Mouse (Mus musculus): ENCODE results near the gene Grhpr. TPM values are rescaled to one million over a fixed set of nuclear protein-coding genes. Genes with fewer than 3 reads are reported as not detected.
"Not testable (repeated sequence)": the region's sequence is repeated elsewhere in the genome, so short reads cannot be mapped to it uniquely, and the experiment has no call there.

Gene Grhpr
- polyA plus RNA-seq, 1 experiment from 2014 or later: 84.9 TPM

GRCm38 (mm10) chr4:45018452-45018980 is 37.3 kb downstream of the Grhpr start, which contains the start of gene Polr1e:
Gene Polr1e, plus strand, starts transcription at chr4:45018583.
- WGBS: under 1% methylated on average over 29 of the region's 29 CpGs
- peak within 1 kb of the TSS; percentile 95 for H3K4me2 ChIP-seq
- peak; percentile 94 for ATAC-seq (ENCODE audit: extremely low read depth, insufficient number of reproducible peaks, low FRiP score, low TSS enrichment)
- H3K4me3 ChIP-seq: peak within 1 kb of the TSS; percentile 82
- peaks cover 27% of the 10 kb centered on the region for H3K4me1 ChIP-seq
- no peaks in the 10 kb centered on the region for H3K9me3 ChIP-seq
- peaks cover 26% of the 10 kb centered on the region for H3K36me3 ChIP-seq
- peak within 1 kb of the TSS; percentile 85 for H3K9ac ChIP-seq
- no peaks in the 10 kb centered on the region for H3K27me3 ChIP-seq (replicated peaks)
- peak within 1 kb of the TSS; percentile 53; the same call in 1 of the 2 replicates for H3K27ac ChIP-seq (replicated peaks)

DNA sequence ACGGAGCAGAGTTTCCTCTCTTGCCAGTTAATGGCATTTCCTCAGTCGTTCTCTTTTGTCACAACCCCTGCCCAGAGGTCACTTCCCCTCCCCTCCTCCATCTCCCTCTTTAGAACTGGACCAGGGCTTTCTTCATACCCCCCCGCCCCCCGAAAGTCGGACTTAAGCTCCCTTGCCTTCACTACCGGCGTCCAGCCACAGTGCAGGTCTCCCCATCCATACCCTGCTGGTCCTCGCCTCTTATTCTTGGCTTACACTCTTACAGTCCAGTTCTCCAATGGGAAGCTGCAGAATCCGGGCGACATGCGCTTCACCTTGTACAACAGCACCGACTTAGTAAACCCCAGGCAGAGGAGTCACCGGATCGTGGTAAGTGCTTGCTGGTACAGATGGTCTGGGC is 37.8 kb downstream of the Grhpr start:
- 2% methylated on average over 14 of the region's 14 CpGs for WGBS
- Histone ChIP-seq H3K36me3 (peaks cover 31% of the 10 kb centered on the region), H3K4me3 (peak overlapping the region; percentile 82), H3K27me3 (replicated peaks) (no peaks in the 10 kb centered on the region), H3K4me1 (peaks cover 23% of the 10 kb centered on the region), H3K27ac (replicated peaks) (peak overlapping the region; percentile 53; the same call in 1 of the 2 replicates), H3K4me2 (peak overlapping the region; percentile 95), H3K9me3 (no peaks in the 10 kb centered on the region), H3K9ac (peak overlapping the region; percentile 85)
- no peak for ATAC-seq (ENCODE audit: extremely low read depth, insufficient number of reproducible peaks, low FRiP score, low TSS enrichment)

- no peaks in the 10 kb centered on the region for H3K27me3 ChIP-seq (replicated peaks)
- H3K27ac ChIP-seq (replicated peaks): no peak overlapping the region
- peaks cover 98% of the 10 kb centered on the region for H3K36me3 ChIP-seq
- ATAC-seq (ENCODE audit: extremely low read depth, insufficient number of reproducible peaks, low FRiP score, low TSS enrichment): no peak
- no peak overlapping the region for H3K4me2 ChIP-seq
- 88% methylated on average over 4 of the region's 4 CpGs for WGBS
- no peaks in the 10 kb centered on the region for H3K4me1 ChIP-seq
- no peaks in the 10 kb centered on the region for H3K9me3 ChIP-seq
- H3K4me3 ChIP-seq: no peak overlapping the region
- no peak overlapping the region for H3K9ac ChIP-seq
Measured at GRCm38 (mm10) chr4:45026459-45026858, 45.3 kb downstream of the Grhpr start.

GRCm38 (mm10) chr4:45032586-45032985 is 51.4 kb downstream of the Grhpr start:
- WGBS: 82% methylated on average over 9 of the region's 9 CpGs
- Histone ChIP-seq H3K36me3 (peaks cover 90% of the 10 kb centered on the region), H3K9ac (no peak overlapping the region)

GRCm38 (mm10) chr4:45034693-45035628 is 53.8 kb downstream of the Grhpr start:
- 66% methylated on average over 16 of the region's 16 CpGs for WGBS
- H3K9ac ChIP-seq: peak overlapping the region; percentile 63
- no peaks in the 10 kb centered on the region for H3K27me3 ChIP-seq (replicated peaks)
- H3K4me2 ChIP-seq: no peak overlapping the region
- H3K4me1 ChIP-seq: peaks cover 39% of the 10 kb centered on the region
- H3K36me3 ChIP-seq: peaks cover 72% of the 10 kb centered on the region
- H3K4me3 ChIP-seq: no peak overlapping the region
- no peak for ATAC-seq (ENCODE audit: extremely low read depth, insufficient number of reproducible peaks, low FRiP score, low TSS enrichment)
- H3K27ac ChIP-seq (replicated peaks): peak overlapping the region; percentile 63
- no peaks in the 10 kb centered on the region for H3K9me3 ChIP-seq

More at GRCm38 (mm10) chr4:45032586-45032985, 51.4 kb downstream of the Grhpr start:
- H3K9me3 ChIP-seq: no peaks in the 10 kb centered on the region
- H3K4me3 ChIP-seq: no peak overlapping the region
- ATAC-seq (ENCODE audit: extremely low read depth, insufficient number of reproducible peaks, low FRiP score, low TSS enrichment): no peak
- peaks cover 31% of the 10 kb centered on the region for H3K4me1 ChIP-seq
- H3K27ac ChIP-seq (replicated peaks): no peak overlapping the region
- H3K4me2 ChIP-seq: no peak overlapping the region
- H3K27me3 ChIP-seq (replicated peaks): no peaks in the 10 kb centered on the region

DNA sequence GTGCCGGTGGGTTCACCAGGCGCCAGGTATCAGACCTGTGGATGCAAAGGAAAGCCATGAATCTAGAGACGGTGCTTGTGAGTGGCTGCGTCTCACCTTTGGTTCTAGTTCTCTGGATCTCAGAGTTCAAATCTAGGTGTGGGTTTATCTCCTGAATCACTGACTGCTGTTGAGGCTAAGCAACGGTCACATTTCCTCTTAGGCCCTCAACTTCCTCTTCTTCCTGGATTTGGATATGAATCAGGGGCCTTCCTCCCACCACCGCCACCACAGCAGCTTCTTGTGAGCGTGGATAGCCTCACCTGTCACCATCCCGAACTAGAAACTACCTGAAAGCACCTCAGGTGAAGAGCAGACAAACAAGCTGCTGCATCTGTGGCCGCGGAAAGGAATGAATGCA is 54.9 kb downstream of the Grhpr start:
- H3K27ac ChIP-seq (replicated peaks): peak overlapping the region; percentile 63
- ATAC-seq (ENCODE audit: extremely low read depth, insufficient number of reproducible peaks, low FRiP score, low TSS enrichment): no peak
- 88% methylated on average over 10 of the region's 10 CpGs for WGBS
- no peak overlapping the region for H3K4me3 ChIP-seq
- H3K9me3 ChIP-seq: no peaks in the 10 kb centered on the region
- no peak overlapping the region for H3K4me2 ChIP-seq
- H3K4me1 ChIP-seq: peaks cover 39% of the 10 kb centered on the region
- peaks cover 72% of the 10 kb centered on the region for H3K36me3 ChIP-seq
- no peaks in the 10 kb centered on the region for H3K27me3 ChIP-seq (replicated peaks)
- no peak overlapping the region for H3K9ac ChIP-seq

DNA sequence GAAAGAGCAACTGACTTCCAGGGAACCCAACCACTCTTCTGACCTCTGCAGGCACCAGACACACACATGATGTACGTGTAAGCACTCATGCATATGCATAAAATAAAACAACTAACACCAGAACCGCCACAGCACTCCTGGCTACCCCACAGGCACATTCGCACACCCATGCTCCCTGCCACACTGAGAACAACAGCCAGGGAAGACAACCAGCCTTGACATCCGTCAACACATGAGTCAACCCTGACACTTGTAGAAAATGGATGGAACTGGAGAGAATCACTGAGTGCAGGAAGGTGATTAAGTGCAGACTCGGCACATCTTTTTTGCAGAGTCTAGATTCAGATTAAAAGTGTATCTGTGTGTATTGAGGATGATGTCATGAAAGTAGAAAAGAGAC is 55.4 kb downstream of the Grhpr start:
- Histone ChIP-seq H3K27me3 (replicated peaks) (no peaks in the 10 kb centered on the region), H3K4me1 (peaks cover 39% of the 10 kb centered on the region), H3K36me3 (peaks cover 72% of the 10 kb centered on the region), H3K9me3 (no peaks in the 10 kb centered on the region), H3K4me3 (no peak overlapping the region), H3K4me2 (no peak overlapping the region), H3K27ac (replicated peaks) (peak overlapping the region; percentile 95), H3K9ac (no peak overlapping the region)
- WGBS: 84% methylated on average over 5 of the region's 5 CpGs
- ATAC-seq (ENCODE audit: extremely low read depth, insufficient number of reproducible peaks, low FRiP score, low TSS enrichment): no peak

DNA sequence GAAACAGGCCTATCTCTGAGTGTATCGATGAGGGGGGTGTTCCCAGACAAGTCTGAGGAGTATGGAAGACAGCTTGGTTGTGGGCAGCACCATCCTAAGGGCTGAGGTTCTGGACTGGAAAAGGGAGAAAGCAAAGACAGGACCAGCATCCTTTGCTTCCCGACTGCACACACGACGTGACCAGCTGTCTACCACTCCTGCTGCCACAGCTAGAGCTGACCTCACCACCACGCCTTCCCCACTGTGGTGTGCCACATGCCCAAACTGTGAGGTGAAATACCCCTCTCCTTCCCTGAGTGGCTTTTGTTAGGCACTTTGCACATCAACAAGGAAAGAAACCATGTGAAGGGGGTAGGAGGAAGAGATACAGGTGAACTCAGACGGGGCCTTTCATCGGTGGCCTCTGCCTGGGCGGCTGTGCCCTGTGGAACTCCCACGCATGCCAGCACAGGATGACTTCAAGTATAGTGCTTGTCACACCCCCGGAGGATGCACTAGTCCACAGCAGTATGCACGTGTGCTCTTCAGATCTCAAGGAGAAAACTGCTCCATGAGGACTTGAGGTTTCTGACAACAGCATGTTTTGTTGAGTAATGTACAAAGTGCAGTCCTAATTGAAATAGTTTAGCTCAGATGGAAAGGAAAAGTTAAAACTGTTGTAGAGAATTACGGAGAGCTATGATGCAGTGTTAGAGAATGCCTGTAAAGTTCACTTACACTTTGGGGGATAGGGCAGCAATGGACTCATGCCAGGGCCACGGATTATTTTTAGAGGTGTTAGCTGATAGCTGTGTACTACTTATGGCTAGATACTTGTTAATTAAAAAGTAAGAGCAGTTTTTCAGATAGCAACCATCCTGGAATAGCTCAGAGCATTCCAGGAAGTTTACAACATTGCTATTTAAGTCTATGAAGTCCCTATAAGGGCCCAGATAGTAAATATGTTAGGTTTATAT is 56.5 kb downstream of the Grhpr start:
- ATAC-seq (ENCODE audit: extremely low read depth, insufficient number of reproducible peaks, low FRiP score, low TSS enrichment): peak; percentile 56; the same call in 1 of the 2 replicates
- H3K9ac ChIP-seq: peak overlapping the region; percentile 38
- H3K27ac ChIP-seq (replicated peaks): peak overlapping the region; percentile 95
- no peaks in the 10 kb centered on the region for H3K27me3 ChIP-seq (replicated peaks)
- WGBS: 47% methylated on average over 13 of the region's 13 CpGs
- H3K4me2 ChIP-seq: peak overlapping the region; percentile 31
- no peaks in the 10 kb centered on the region for H3K9me3 ChIP-seq
- H3K4me1 ChIP-seq: peaks cover 39% of the 10 kb centered on the region
- H3K4me3 ChIP-seq: no peak overlapping the region
- peaks cover 70% of the 10 kb centered on the region for H3K36me3 ChIP-seq

DNA sequence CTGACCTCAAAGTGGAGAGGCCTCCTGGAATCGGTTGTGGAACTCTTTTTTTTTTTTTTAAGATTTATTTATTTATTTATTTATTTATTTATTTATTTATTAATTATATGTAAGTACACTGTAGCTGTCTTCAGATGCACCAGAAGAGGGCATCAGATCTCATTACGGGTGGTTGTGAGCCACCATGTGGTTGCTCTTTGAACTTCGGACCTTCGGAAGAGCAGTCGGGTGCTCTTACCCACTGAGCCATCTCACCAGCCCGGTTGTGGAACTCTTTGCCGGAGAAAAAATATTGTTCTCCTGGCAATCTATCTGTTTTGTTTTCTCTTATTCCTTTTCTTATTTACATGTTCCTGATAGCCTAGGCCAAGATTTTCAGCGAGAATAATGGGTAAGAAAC is 57.7 kb downstream of the Grhpr start:
- H3K27me3 ChIP-seq (replicated peaks); H3K4me2 ChIP-seq; H3K4me3 ChIP-seq; H3K9me3 ChIP-seq; ATAC-seq (ENCODE audit: extremely low read depth, insufficient number of reproducible peaks, low FRiP score, low TSS enrichment); H3K9ac ChIP-seq: not testable (repeated sequence)
- peaks cover 70% of the 10 kb centered on the region for H3K36me3 ChIP-seq
- peaks cover 39% of the 10 kb centered on the region for H3K4me1 ChIP-seq
- peak overlapping the region; percentile 95 for H3K27ac ChIP-seq (replicated peaks)
- WGBS: 44% methylated on average over 8 of the region's 8 CpGs

GRCm38 (mm10) chr4:45039546-45039945 is 58.4 kb downstream of the Grhpr start:
- not testable (repeated sequence) for H3K4me2 ChIP-seq; H3K9ac ChIP-seq; H3K9me3 ChIP-seq; H3K27ac ChIP-seq (replicated peaks); H3K27me3 ChIP-seq (replicated peaks); ATAC-seq (ENCODE audit: extremely low read depth, insufficient number of reproducible peaks, low FRiP score, low TSS enrichment); H3K4me3 ChIP-seq
- peaks cover 37% of the 10 kb centered on the region for H3K4me1 ChIP-seq
- H3K36me3 ChIP-seq: peaks cover 70% of the 10 kb centered on the region
- 83% methylated on average over 7 of the region's 7 CpGs for WGBS

Data from heart, embryonic 13.5 days (tissue).